Mouse (Mus musculus) granulocyte monocyte progenitor cell, adult 5-6 weeks (primary cell): ENCODE results near the gene Heatr3. TPM values are rescaled to one million over a fixed set of nuclear protein-coding genes. Genes with fewer than 3 reads are reported as not detected.
"Not testable (repeated sequence)": the region's sequence is repeated elsewhere in the genome, so short reads cannot be mapped to it uniquely, and the experiment has no call there.

Experiments used
- ATAC-seq: replicated peaks from 2 replicates; pipeline ENCODE4 v1.8.0; 2016; ENCODE audit warnings: mild to moderate bottlenecking, moderate TSS enrichment, inconsistent platforms; ENCODE audit not compliant: poor library complexity, severe bottlenecking
- total RNA-seq, 2 experiments: library from RNA; stranded (forward) in 1 of 2; stranded (reverse) in 1 of 2; fragments of 200-712, 200-1000 nt in 1 of 2; fragments of >200 nt in 1 of 2; fragmentation: Nextera tagmentation in 1 of 2; gene quantifications; 2 replicates each; pipeline ENCODE4 v1.2.3; 2014 to 2017

Gene Heatr3
- total RNA-seq, 2 experiments from 2014 or later, result 40.9 to 49.3 TPM

- no peak for ATAC-seq
Observed at GRCm38 (mm10) chr8:88184914-88185313, 47.3 kb downstream of the Heatr3 start.

DNA sequence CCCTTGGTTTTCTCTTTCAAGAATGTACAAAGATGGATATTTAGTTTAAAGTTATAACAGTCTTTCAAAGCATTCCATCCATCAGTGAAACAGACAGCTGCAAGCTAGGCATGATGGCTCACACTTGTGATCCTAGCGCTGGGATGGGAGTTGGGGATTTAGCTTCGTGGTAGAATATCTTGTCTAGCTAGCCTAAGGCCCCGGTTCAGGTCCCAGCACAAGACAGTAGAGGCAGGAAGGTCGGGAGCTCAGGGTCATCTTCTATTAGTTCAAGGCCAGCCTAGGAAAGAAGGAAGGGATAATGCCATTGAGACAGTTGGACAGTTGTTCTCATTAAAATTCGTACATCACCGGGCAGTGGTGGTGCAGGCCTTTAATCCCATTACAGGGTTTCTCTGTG lies 48.1 kb downstream of the Heatr3 start:
- no peak for ATAC-seq

GRCm38 (mm10) chr8:88197328-88197727 lies 59.7 kb downstream of the Heatr3 start:
- ATAC-seq, result no peak

DNA sequence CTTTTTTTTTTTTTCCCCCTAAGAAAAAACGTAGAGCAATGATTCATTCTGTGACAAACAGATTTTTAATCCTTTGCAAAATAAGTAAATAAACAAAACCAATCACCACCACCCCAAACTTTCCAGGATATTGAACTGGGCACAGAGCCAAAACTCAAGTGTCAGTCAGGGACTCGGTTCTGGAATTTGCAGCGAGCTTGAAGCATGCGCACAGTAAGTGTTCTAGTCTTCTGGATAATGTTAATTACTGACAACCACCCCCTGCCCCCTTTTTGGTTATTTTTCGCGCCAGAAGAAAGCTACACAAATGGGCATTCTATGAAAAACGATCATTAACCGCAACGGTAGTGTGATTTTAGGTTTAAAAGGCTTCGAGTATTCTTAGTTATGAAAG lies 60.9 kb downstream of the Heatr3 start:
- no peak for ATAC-seq

DNA sequence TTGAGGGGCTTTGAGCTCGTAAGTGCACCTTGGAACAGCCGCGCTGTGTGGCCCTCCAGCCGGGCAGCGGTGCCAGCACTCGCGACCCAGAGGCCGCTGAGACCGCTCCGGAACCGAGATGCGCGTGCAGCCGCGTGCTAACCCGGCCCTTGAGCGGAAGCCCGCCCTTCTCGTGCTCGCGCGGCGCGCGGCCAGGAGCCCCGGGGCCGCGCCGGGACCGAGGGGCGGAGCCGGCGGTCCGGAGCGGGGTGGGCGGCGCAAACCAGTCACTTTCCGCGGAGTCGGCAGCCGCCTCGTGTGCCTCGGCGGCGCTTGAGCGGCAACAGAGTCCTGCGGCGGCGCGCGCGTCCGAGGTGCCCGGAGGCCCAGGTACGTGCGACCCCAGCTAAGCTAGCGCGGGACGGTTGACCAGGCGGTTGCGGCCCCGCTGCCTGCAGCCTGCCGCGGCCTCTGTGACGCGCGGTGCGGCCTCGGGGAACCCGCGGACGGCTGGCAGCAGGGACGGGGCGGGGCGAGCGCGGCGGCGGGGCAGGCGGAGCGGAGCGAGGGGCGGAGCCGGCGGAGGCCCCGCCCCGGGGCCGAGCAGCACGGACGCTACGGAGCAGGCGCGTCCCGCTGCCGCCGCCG lies 61.4 kb downstream of the Heatr3 start, which contains the start of gene Tent4b:
Gene Tent4b (plus strand): TSS at position 269 of the 627 bp plus-strand sequence.
- peak; percentile 77 for ATAC-seq

- peak; percentile 36 for ATAC-seq
Observed at GRCm38 (mm10) chr8:88199700-88200601, 62.3 kb downstream of the Heatr3 start.

- ATAC-seq, result no peak
Observed at GRCm38 (mm10) chr8:88200724-88201495, 63.3 kb downstream of the Heatr3 start.

DNA sequence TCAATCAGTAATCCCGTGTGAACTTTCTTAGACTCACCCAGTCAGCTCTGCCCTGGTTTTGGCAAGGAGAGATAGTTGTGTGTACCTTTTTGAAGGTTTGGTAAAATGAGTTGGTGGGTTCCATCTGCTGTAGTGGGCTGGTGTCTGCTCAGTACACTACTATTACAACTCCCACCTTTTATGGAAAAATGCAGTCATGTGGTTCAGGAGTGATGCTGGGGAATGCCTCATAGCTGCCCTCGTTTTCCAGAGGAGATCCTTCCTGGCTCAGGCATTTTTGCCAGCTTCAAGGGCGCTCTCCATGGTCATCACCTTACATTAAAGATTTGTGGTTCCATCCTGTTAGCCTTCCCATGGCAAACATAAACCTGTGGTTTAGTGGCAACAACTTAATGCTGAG lies 64.0 kb downstream of the Heatr3 start:
- ATAC-seq, result no peak

- ATAC-seq, result no peak
Observed at GRCm38 (mm10) chr8:88206016-88206415, 68.4 kb downstream of the Heatr3 start.

DNA sequence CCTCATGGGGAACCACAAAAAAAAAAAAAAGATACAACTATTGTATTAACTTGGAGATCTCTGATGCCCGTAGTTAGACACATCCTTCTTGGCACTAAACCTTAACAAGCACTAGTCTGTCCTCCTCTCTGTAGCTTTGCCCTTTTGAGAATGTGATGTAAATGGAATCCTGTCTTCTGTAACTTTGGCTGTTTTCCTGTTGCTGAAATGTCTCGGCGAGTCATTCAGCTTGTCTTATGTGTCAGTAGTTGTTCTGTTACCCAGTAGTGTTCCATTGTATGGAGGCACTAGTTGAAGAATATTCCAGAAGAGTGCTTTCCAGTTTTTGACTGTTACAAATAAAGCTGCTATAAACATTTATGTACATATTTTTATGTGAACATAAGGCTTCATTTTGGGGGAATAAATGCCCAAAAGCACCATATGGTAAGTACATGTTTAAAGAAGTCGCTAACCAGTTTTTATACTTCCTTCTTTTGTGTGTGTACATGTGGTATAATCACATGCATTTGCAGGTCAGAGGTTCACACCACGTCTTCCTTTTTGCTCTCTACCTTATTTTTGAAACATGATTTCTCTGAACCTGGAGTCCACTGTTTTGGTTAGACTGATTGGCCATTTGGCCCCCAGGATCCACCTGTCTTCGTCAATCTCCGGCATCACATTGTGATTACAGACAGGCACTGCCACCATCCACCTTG lies 69.6 kb downstream of the Heatr3 start:
- ATAC-seq, result peak; percentile 63; the same call in 1 of the 2 replicates

GRCm38 (mm10) chr8:88209930-88210827 lies 72.5 kb downstream of the Heatr3 start:
- not testable (repeated sequence) for ATAC-seq

- peak; percentile 44 for ATAC-seq
Observed at GRCm38 (mm10) chr8:88221353-88221752, 83.7 kb downstream of the Heatr3 start.

Other genes with a start within 250 kb of the Heatr3 start
- not detected in 2 replicates for gene Zfp423, start 178.3 kb upstream of the Heatr3 start, total RNA-seq (2014; fragmentation: Nextera tagmentation)
- gene Zfp423, start 178.3 kb upstream of the Heatr3 start, total RNA-seq (2017), result not detected in 2 replicates
- gene Cnep1r1, start 19.1 kb upstream of the Heatr3 start, total RNA-seq (2014; fragmentation: Nextera tagmentation), result 52.7 and 53.4 TPM in 2 replicates
- gene Cnep1r1, start 19.1 kb upstream of the Heatr3 start, total RNA-seq (2017), result 8.0 and 9.4 TPM in 2 replicates
- 34.4 and 41.3 TPM in 2 replicates for gene Tent4b, start 61.4 kb downstream of the Heatr3 start, total RNA-seq (2014; fragmentation: Nextera tagmentation)
- gene Tent4b, start 61.4 kb downstream of the Heatr3 start, total RNA-seq (2017), result 34.6 and 37.6 TPM in 2 replicates
- 41.0 and 43.7 TPM in 2 replicates for gene Adcy7, start 134.5 kb downstream of the Heatr3 start, total RNA-seq (2014; fragmentation: Nextera tagmentation)
- gene Adcy7, start 134.5 kb downstream of the Heatr3 start, total RNA-seq (2017), result 32.9 and 35.0 TPM in 2 replicates
- gene Brd7, start 224.3 kb downstream of the Heatr3 start, total RNA-seq (2014; fragmentation: Nextera tagmentation), result 75.7 and 92.5 TPM in 2 replicates
- gene Brd7, start 224.3 kb downstream of the Heatr3 start, total RNA-seq (2017), result 70.1 and 74.2 TPM in 2 replicates